Mouse (Mus musculus): Measurements from ENCODE around the gene Jund. TPM values are rescaled to one million over a fixed set of nuclear protein-coding genes. Genes with fewer than 3 reads are reported as not detected.
A peak's percentile ranks its signal among the peaks of the same experiment; 100 is the strongest.

Gene Jund
- 100 to 1,000 TPM; 221 to 289 TPM for total RNA-seq (2021)
- long read RNA-seq, experiment 1, transcript Jund-201 (1 exons, 1,668 nt) = major isoform, 1,236 of 1,236 reads
- long read RNA-seq, experiment 1, partial matches to known transcripts = 0 of 1,236 reads
- long read RNA-seq, experiment 1, other reads (novel, unspliced or antisense) = 0 of 1,236 reads
- long read RNA-seq, experiment 2, transcript Jund-201 (1 exons, 1,668 nt) = major isoform, 668 of 668 reads
- long read RNA-seq, experiment 2, partial matches to known transcripts = 0 of 668 reads
- long read RNA-seq, experiment 2, other reads (novel, unspliced or antisense) = 0 of 668 reads

GRCm38 (mm10) chr8:70698310-70699109, at the start of gene Jund:
Gene Jund (plus strand): TSS chr8:70698949.
- peak; percentile 98 to 99 for DNase-seq (ENCODE audit: low spot score in 2 of 2)

DNA sequence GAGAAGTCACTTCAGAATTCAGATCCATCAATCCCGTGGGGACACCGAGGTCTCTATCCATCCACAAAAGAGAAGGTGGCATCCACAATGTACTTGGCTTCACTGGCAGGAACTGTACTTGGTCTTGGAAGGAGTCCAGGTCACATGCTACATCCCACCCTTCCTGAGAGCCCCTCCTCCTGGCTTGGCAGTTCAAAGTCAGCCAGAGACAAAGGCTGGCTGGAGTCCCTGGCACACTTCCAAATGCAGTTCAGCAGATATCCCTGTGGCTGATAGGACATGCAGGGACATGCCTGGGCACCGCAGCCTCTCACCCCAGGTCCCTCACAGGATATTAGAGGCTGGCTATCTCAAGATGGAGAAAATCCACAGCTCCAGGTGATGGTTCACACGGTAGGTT, 49.4 kb upstream of the Jund start:
- DNase-seq (ENCODE audit: low spot score in 2 of 2) = no peak

DNA sequence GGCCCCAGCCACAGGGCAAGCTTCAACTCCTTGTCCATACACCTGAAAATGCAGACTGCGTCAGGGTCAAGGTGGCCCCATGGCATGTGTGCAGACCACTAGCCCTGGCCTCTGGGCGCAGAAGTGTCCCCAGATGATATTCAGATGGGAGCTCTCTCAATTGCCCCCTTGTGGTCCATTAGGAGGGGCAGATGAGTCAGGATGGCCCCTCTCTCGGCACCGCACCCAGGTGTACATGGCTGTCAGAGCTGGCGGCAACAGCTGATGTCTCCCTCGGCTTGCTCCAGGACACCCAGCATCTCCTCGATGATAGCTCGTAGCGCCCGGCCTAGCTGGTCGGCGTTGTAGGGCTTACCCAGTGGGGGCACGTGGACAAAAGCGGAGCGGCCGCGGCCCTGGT, 48.4 kb upstream of the Jund start:
- no peak for DNase-seq (ENCODE audit: low spot score in 2 of 2)

DNA sequence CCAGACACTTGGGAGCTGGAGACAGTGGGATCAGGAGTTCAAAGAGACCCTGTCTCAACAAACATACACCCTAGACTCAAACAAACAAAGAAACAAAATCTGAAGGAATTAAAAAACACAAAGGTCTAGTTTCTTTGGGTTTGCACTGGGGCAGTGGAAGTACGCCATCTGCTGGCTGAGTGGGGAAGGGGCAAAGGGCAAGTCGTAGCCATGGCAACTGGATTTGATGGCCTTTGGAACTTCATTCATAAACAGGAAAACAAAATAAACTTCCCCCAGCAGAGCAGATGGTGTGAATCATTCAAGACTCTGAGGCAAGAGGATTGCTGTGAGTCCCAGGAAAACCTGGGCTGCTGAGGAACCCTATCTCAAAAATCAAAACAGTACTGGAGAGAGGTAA, 45.5 kb upstream of the Jund start:
- peak in 1 of 2 experiments; percentile 23 for DNase-seq (ENCODE audit: low spot score in 2 of 2)

GRCm38 (mm10) chr8:70654121-70654520, 44.6 kb upstream of the Jund start:
- no peak for DNase-seq (ENCODE audit: low spot score in 2 of 2)

DNA sequence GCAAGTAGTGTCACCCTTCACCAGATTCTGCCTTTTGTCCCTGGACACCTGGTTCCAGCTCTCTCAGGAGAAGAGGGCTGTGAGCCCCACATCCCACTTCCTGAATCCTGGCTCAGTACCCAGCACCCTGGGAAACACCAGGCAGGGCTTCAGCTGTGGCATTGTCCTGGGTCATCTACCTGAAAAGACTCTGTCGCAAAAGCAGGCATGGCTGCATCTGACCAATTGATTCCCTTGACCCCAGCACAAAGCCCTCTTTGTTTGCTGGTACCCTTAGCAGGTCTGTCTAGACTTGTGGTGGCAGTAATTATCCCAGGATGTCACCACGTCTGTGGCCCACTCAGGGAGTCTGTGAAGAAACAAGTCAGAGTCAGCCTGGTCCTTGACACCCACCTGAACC, 43.3 kb upstream of the Jund start:
- DNase-seq (ENCODE audit: low spot score in 2 of 2) = no peak

- no peak for DNase-seq (ENCODE audit: low spot score in 2 of 2)
Observed at GRCm38 (mm10) chr8:70656193-70656790, 42.5 kb upstream of the Jund start.

DNA sequence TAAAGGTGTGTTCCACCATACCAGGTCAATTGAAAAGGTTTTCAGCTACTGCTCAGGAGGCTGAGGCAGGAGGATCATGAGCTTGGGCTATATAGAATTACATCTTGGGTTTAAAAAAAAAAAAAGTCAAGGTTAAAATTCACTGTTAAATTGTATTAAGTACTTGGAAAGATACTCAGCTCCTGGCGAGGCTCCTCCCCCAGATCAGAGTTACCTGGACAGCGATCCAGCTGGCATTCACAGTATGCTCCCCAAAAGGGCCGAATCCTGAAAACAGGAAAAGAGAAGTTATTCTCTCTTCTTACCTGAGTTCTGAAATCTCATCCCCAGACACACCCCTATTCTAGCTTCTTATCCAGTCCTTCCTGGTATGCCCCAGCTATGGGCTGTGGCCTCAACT, 41.5 kb upstream of the Jund start:
- DNase-seq (ENCODE audit: low spot score in 2 of 2) = no peak

DNA sequence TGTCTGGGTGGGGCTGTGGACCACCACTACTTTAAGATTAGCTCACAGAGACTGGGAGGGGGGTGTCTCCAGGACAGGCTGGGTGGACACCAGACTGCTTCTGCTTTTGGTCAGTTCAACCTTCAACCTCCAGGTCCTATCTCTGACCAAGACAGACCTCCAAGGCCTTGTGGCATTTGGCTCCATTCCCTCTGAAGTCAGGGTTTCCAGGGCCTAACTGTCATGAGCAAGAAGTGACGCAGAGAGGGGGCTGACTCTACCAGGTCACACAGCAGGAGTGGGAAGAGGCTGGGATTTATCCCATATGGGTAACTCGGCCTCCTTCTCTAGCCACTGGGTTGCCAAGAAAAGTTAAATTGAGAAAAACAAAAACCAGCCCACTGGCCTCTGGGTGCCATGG, 41.0 kb upstream of the Jund start:
- DNase-seq (ENCODE audit: low spot score in 2 of 2) = no peak

DNA sequence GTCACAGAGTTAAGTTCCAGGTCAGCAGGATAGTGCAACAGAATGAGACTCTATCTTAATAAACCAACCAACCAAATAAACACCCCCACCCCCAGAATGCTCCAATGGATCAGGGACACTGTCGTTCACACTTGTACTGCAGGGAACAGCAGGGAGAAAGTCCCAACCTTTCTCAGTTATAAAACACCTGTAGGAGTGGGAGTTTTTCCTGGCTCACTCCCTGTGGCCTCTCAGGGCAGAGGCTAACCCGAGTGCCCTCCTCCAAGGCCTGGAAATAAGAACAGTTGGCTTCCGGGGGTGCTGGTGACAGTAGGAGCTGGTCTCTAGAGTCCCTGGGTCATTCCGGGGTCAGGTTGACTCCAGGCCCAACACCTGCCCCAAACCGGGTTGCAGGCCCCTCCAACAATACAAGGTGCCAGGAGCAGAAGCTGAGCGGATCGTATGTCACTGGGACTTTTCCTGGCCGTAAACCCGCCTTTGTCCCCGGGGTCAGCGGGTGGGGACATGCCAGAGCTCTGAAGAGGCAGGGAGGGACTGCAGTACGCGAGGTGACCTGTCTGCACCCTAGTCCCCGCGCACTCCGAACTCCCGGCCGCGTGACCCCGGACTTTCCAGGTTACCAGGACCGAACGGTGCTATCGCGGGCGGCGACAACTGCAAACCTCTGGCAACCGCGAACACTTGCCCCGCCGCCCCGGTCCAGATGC, 39.7 kb upstream of the Jund start:
- DNase-seq (ENCODE audit: low spot score in 2 of 2) = no peak

GRCm38 (mm10) chr8:70659604-70660272, 39.0 kb upstream of the Jund start:
- peak; percentile 66 to 73 for DNase-seq (ENCODE audit: low spot score in 2 of 2)

DNA sequence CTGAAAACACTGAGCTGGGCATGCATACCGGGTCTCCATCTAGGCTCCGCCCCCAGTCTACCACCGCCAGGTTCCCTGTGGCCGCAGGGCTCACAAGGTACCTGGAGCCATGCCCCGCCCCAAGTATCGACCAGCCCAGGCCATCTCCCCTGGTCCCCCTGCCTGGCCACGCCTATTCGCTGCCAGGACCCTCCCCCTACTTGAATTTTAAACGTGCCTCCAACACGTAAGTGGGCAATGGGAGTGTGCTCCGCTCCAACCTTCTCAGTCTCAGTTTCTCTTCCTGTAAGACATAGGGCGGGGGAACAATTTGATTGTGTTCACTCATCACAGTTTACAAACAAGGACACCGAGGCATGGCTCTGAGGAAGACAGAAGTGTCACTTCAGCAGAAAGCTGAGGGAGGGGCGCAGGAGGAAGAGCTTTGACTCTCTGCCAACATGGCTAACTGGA, 38.5 kb upstream of the Jund start, which contains the start of gene Pgpep1:
Gene Pgpep1, minus strand, starts transcription at position 116 of the 453 bp plus-strand sequence.
- no peak for DNase-seq (ENCODE audit: low spot score in 2 of 2)

GRCm38 (mm10) chr8:70663691-70664090, 35.1 kb upstream of the Jund start:
- no peak for DNase-seq (ENCODE audit: low spot score in 2 of 2)

DNA sequence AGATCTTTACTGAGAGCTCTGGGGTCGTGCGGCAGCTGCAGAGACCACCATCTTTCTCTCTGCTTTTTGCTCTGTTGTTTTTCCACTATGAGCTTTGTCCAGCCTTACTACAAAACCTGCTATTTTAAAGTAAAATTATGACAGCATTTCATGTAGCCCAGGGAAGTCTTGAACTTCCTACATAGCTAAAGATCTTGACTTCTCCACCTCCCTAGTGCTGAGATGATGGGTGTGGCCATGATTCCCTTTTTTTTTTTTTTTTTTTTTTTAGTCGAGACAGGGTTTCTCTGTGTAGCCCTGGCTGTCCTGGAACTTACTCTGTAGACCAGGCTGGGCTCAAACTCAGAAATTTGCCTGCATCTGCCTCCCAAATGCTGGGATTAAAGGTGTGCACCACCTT, 34.1 kb upstream of the Jund start:
- no peak for DNase-seq (ENCODE audit: low spot score in 2 of 2)

- no peak for DNase-seq (ENCODE audit: low spot score in 2 of 2)
Observed at GRCm38 (mm10) chr8:70665599-70665998, 33.1 kb upstream of the Jund start.

DNA sequence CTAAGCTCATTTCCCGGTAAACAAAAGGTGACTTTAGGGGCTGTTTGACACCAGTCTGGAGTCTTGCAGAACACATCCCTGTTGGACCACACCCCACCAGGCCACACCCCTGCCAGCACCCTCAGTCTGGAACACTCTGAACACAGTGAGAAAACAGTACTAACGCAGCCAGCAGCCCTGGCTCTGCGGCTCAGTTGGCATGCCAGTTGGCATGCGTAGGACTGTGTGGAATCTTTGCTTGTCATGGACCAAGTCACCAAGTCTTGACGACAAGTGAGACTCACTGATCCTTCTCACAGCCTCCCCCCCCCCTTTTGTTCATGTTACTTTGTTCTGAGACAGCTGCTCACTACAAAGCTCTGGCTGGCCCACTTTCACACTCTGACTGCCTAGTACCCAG, 31.7 kb upstream of the Jund start:
- DNase-seq (ENCODE audit: low spot score in 2 of 2) = peak; percentile 42 to 50

DNA sequence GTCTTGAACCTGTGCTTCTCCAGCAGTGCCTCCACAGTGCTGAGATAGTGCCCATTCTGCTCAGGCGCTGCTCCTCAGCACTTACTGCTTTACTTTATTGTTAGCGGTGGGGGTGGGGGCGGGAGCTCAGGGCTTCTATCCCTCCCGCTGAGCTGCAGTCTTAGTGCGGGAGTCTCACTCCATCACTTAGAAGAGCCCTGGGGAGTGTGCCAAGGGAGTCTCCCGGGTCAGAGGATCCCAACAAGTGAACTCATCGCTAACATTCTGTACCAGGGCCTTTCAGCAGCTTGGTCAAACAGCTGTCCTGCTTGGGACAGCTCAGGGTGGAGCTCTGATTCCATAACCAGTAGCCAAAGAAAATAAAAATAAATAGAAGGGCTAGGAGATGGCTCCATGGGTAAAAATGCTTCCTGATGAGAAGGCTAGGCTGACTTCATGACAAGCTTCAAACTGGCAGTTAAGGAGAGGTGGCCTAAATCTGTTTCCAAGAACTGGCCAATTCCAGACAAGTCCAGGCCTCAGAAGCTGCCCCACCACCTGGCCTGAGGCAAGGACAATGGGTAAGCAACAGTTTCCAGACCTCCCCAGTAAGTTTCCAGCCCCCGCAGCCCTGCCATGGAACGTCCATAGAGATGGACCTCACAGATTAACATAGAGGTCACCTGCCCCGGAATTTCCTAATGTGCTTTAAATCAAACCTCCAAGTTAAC, 27.0 kb upstream of the Jund start:
- no peak for DNase-seq (ENCODE audit: low spot score in 2 of 2)

GRCm38 (mm10) chr8:70672325-70673078, 26.2 kb upstream of the Jund start:
- DNase-seq (ENCODE audit: low spot score in 2 of 2) = no peak

DNA sequence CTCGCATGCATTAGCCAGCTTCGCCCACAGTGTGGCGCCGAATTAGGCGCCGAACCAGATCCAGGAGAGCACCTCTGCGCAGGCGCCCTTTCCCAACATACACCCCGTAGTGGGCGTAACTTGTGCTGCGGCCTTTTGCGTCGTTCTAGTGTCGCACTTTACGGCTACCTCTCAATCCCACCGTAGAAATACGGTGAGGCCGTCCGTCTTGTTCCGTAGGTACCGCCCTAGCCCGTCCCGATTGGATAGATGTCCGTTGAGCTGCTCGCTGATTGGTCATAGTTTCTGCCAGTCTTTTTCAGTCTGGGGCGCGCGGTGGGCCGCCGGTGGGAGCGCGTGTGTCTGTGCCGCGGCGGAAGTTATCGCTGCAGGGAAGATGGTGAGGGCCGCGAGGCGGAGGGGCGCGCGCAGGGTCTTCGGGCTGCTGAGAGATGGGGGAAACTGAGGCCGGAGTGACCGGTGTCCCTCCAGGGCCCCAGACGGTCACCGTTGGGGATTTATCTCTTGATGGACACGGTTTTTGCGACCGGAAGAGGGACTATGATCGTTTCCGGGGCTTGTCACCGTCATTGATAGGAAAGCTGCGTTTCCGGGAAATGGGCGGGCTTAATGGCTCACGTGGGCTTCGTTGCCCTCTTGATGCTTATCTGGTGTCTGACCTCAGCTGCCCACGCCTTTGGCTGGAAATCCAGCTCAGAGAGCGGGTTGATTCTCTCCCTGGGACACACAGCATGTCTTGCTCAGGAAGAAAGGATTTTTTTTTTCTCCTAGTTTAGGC, 25.5 kb upstream of the Jund start, which contains the start of gene Lsm4:
Gene Lsm4, plus strand, starts transcription at position 170 of the 778 bp plus-strand sequence.
- peak; percentile 97 to 99 for DNase-seq (ENCODE audit: low spot score in 2 of 2)

Data from left cerebral cortex, adult 18-20 months (tissue).